Mouse (Mus musculus) heart, embryonic 16.5 days (tissue): ENCODE data around the gene Bcas2. TPM values are rescaled to one million over a fixed set of nuclear protein-coding genes. Genes with fewer than 3 reads are reported as not detected.
"Not testable (repeated sequence)": the region's sequence is repeated elsewhere in the genome, so short reads cannot be mapped to it uniquely, and the experiment has no call there.

ENCODE experiments used
- ATAC-seq: fragments of 200-750 bp; cut with Nextera tagmentation; replicated peaks from 2 replicates; pipeline ENCODE4 v1.8.0; 2017; ENCODE audit warnings: moderate number of reproducible peaks; ENCODE audit not compliant: insufficient read depth, low FRiP score; ENCODE audit errors: extremely low read depth
- H3K27ac ChIP-seq: fragments of 300-500 bp; sonication (generic); 2 replicates; pipeline ENCODE4 v1.5.1; 2014; ENCODE audit warnings: mild to moderate bottlenecking, low read length, control low read depth, moderate library complexity
- H3K27me3 ChIP-seq: fragments of 300-500 bp; sonication (generic); 2 replicates; pipeline ENCODE4 v1.6.1; 2014; ENCODE audit warnings: low read length, mixed read lengths; ENCODE audit not compliant: control insufficient read depth, insufficient read depth
- H3K36me3 ChIP-seq: fragments of 300-500 bp; sonication (generic); 2 replicates; pipeline ENCODE4 v1.6.1; 2014; ENCODE audit not compliant: control insufficient read depth, insufficient read depth
- H3K4me1 ChIP-seq: fragments of 300-500 bp; sonication (generic); 2 replicates; pipeline ENCODE4 v1.6.1; 2014; ENCODE audit warnings: low read length, mixed read lengths; ENCODE audit not compliant: control insufficient read depth, insufficient read depth
- H3K4me2 ChIP-seq: fragments of 300-500 bp; sonication (generic); 2 replicates; pipeline ENCODE4 v1.6.1; 2014; ENCODE audit warnings: low read depth, mild to moderate bottlenecking, control low read depth, low read length
- H3K4me3 ChIP-seq: fragments of 300-500 bp; sonication (generic); 2 replicates; pipeline ENCODE4 v1.5.1; 2014; ENCODE audit warnings: mild to moderate bottlenecking, control low read depth, low read length
- H3K9ac ChIP-seq: fragments of 300-500 bp; sonication (generic); 2 replicates; pipeline ENCODE4 v1.6.1; 2014; ENCODE audit warnings: low read length, control low read depth
- H3K9me3 ChIP-seq: fragments of 300-500 bp; sonication (generic); replicated peaks from 2 replicates; pipeline ENCODE4 v1.6.1; 2016; ENCODE audit warnings: low read length; ENCODE audit not compliant: control insufficient read depth
- WGBS: fragments of 180-500 bp; shearing (Covaris S2); extraction: QIAGEN DNeasy Blood & Tissue Kit; methylation state at CpG from one replicate; pipeline ENCODE4 v1.1.7; 2014; 5-methylcytosine and 5-hydroxymethylcytosine counted together
- polyA plus RNA-seq: library from polyadenylated mRNA; unstranded; fragments of >200 nt; fragmentation: Nextera tagmentation; extraction: Ambion mirVana; gene quantifications from 2 replicates; pipeline ENCODE4 v1.2.1, GENCODE M21; 2015

The Bcas2 gene
- polyA plus RNA-seq, 1 experiment from 2014 or later: 141 TPM

GRCm38 (mm10) chr3:103133098-103133497, 38.4 kb upstream of the Bcas2 start:
- Histone ChIP-seq H3K4me3 (no peak overlapping the region), H3K9me3 (no peaks in the 10 kb centered on the region), H3K4me1 (peaks cover 12% of the 10 kb centered on the region; the same call in 1 of the 2 replicates), H3K27ac (no peak overlapping the region), H3K9ac (no peak overlapping the region), H3K36me3 (no peaks in the 10 kb centered on the region), H3K27me3 (no peaks in the 10 kb centered on the region), H3K4me2 (no peak overlapping the region)
- WGBS: 89% methylated on average over 10 of the region's 10 CpGs
- no peak for ATAC-seq

- peaks cover 10% of the 10 kb centered on the region; the same call in 1 of the 2 replicates for H3K4me1 ChIP-seq
- H3K9me3 ChIP-seq: no peaks in the 10 kb centered on the region
- no peak overlapping the region for H3K27ac ChIP-seq
- no peak for ATAC-seq
- no peak overlapping the region for H3K4me3 ChIP-seq
- H3K9ac ChIP-seq: no peak overlapping the region
- H3K36me3 ChIP-seq: no peaks in the 10 kb centered on the region
- 83% methylated on average over 4 of the region's 4 CpGs for WGBS
- H3K4me2 ChIP-seq: no peak overlapping the region
- no peaks in the 10 kb centered on the region for H3K27me3 ChIP-seq
Measured at GRCm38 (mm10) chr3:103136414-103137077, 34.9 kb upstream of the Bcas2 start.

- peak; percentile 41; the same call in 1 of the 2 replicates for ATAC-seq
- WGBS: 57% methylated on average over 8 of the region's 8 CpGs
- no peaks in the 10 kb centered on the region for H3K36me3 ChIP-seq
Measured at GRCm38 (mm10) chr3:103139047-103139446, 32.4 kb upstream of the Bcas2 start.

DNA sequence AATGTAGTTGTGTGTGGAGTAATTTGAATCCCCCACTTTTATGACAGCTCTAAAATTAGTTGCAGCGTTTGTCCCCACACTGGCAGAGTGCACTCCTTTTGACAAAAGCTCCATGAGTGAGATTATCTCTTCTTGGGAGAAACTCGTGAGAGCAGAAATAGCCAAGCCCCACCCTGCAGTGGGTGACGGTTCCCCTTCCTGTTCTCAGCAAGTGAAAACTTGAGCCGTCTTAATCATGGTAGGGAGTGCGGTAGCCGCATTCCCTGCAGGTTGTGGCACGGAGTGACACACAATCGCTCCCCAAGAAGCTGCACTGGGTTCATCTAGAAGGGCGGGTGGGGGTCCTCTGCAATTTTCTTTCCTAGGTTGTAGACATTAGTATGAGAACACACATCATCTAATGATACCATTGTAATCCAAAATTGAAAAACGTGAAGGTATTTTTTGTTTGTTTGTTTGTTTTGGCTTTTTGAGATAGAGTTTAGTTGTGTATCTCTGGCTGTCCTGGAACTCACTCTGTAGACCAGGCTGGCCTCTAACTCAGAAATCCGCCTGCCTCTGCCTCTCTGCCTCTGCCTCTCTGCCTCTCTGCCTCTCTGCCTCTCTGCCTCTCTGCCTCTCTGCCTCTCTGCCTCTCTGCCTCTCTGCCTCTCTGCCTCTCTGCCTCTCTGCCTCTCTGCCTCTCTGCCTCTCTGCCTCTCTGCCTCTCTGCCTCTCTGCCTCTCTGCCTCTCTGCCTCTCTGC, 31.2 kb upstream of the Bcas2 start:
- 28% methylated on average over 11 of the region's 11 CpGs for WGBS
- Histone ChIP-seq H3K9ac (peak overlapping the region; percentile 60), H3K27ac (peak overlapping the region; percentile 62), H3K4me3 (peak overlapping the region; percentile 27), H3K4me2 (peak overlapping the region; percentile 57)
- not testable (repeated sequence) for H3K36me3 ChIP-seq, H3K27me3 ChIP-seq, H3K9me3 ChIP-seq, H3K4me1 ChIP-seq
- ATAC-seq: peak; percentile 72

More at GRCm38 (mm10) chr3:103139047-103139446, 32.4 kb upstream of the Bcas2 start:
- no peak overlapping the region for H3K9ac ChIP-seq
- peak overlapping the region; percentile 62 for H3K27ac ChIP-seq
- H3K27me3 ChIP-seq: no peaks in the 10 kb centered on the region
- no peak overlapping the region for H3K4me3 ChIP-seq
- H3K4me2 ChIP-seq: 0 out of 2 replicates have a peak overlapping the region, but pooled peaks have one; percentile 57
- H3K9me3 ChIP-seq: no peaks in the 10 kb centered on the region
- peaks cover 10% of the 10 kb centered on the region; the same call in 1 of the 2 replicates for H3K4me1 ChIP-seq

- no peaks in the 10 kb centered on the region for H3K27me3 ChIP-seq
- ATAC-seq: no peak
- peaks cover 10% of the 10 kb centered on the region; the same call in 1 of the 2 replicates for H3K4me1 ChIP-seq
- no peaks in the 10 kb centered on the region for H3K9me3 ChIP-seq
- no peak overlapping the region for H3K4me3 ChIP-seq
- no peak overlapping the region for H3K4me2 ChIP-seq
- H3K36me3 ChIP-seq: no peaks in the 10 kb centered on the region
- 81% methylated on average over 11 of the region's 11 CpGs for WGBS
- H3K27ac ChIP-seq: no peak overlapping the region
- H3K9ac ChIP-seq: no peak overlapping the region
Measured at GRCm38 (mm10) chr3:103141287-103141686, 30.2 kb upstream of the Bcas2 start.

DNA sequence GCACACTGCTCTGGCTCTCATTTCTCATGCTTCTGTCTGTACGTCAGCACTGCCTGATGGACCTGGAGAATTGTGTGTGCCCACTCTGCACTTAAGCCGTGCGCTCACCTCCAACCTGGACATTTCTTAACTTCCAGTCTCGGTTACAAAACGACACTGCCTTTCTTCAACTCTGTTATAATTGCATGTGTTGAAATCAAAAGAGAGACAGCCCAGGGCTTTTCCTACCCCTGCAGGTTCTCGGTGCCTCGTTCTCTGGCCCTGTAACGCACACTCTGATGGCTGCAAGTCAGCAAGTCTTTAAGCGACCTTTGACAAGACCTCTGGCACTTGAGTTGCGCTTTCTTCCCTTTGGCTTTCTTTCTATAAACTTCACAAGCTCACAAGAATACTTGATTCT, 29.1 kb upstream of the Bcas2 start:
- Histone ChIP-seq H3K4me1 (peaks cover 10% of the 10 kb centered on the region; the same call in 1 of the 2 replicates), H3K9ac (no peak overlapping the region), H3K27ac (no peak overlapping the region), H3K27me3 (no peaks in the 10 kb centered on the region), H3K4me2 (no peak overlapping the region), H3K9me3 (no peaks in the 10 kb centered on the region), H3K36me3 (no peaks in the 10 kb centered on the region), H3K4me3 (no peak overlapping the region)
- no peak for ATAC-seq
- 75% methylated on average over 10 of the region's 10 CpGs for WGBS

DNA sequence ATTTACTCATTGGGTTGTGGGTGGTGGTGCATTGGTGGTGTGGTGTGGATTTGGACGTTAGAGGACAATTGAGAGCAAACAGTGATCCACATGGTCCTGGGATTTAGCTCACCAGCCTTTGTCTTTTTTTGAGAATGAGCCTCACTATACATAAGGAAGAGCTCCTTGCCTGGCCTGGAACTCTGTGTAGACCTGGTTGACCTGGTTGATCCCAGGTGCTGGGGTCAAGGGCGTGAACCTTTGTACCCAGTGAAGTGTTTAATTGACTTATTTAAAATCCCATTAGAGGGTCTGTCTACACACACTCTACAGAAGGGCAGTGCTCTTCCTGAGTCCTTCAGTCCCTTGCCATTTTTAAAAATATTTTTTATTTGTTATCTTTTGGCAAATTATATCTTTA, 26.1 kb upstream of the Bcas2 start:
- Histone ChIP-seq H3K36me3 (no peaks in the 10 kb centered on the region), H3K9me3 (no peaks in the 10 kb centered on the region), H3K4me2 (no peak overlapping the region), H3K27ac (no peak overlapping the region), H3K9ac (no peak overlapping the region), H3K4me3 (no peak overlapping the region), H3K4me1 (no peaks in the 10 kb centered on the region), H3K27me3 (no peaks in the 10 kb centered on the region)
- WGBS: 84% methylated on average over 2 of the region's 2 CpGs
- ATAC-seq: no peak

GRCm38 (mm10) chr3:103145791-103146190, 25.7 kb upstream of the Bcas2 start:
- 85% methylated on average over 4 of the region's 4 CpGs for WGBS
- no peak overlapping the region for H3K27ac ChIP-seq

More at GRCm38 (mm10) chr3:103145791-103146190, 25.7 kb upstream of the Bcas2 start:
- H3K4me3 ChIP-seq: no peak overlapping the region
- no peak for ATAC-seq
- H3K9me3 ChIP-seq: no peaks in the 10 kb centered on the region
- H3K9ac ChIP-seq: no peak overlapping the region
- H3K4me2 ChIP-seq: no peak overlapping the region
- 0 out of 2 replicates have a peak, but pooled peaks cover 2% of the 10 kb centered on the region for H3K36me3 ChIP-seq
- H3K4me1 ChIP-seq: no peaks in the 10 kb centered on the region
- H3K27me3 ChIP-seq: no peaks in the 10 kb centered on the region
